Mouse (Mus musculus) CD4-positive helper T cell, adult 2 months (primary cell): Measurements from ENCODE around the gene Gpr137c.

Experiments
- DNase-seq: peaks from one replicate; pipeline ENCODE4 v3.0.0-alpha.2; 2012; ENCODE audit warnings: low read depth, missing footprints, low spot score

Gpr137c gene

GRCm38 (mm10) chr14:45219281-45220089, at the start of gene Gpr137c:
TSS of gene Gpr137c (plus strand) at chr14:45219717.
- DNase-seq = peak; percentile 100

- no peak for DNase-seq
Observed at GRCm38 (mm10) chr14:45172260-45172659, 47.3 kb upstream of the Gpr137c start.

- no peak for DNase-seq
Observed at GRCm38 (mm10) chr14:45175012-45175740, 44.3 kb upstream of the Gpr137c start.

- no peak for DNase-seq
Observed at GRCm38 (mm10) chr14:45179186-45179585, 40.3 kb upstream of the Gpr137c start.

- no peak for DNase-seq
Observed at GRCm38 (mm10) chr14:45179606-45180005, 39.9 kb upstream of the Gpr137c start.

- no peak for DNase-seq
Observed at GRCm38 (mm10) chr14:45181611-45182010, 37.9 kb upstream of the Gpr137c start.

- DNase-seq = no peak
Observed at GRCm38 (mm10) chr14:45190999-45191398, 28.5 kb upstream of the Gpr137c start.

- no peak for DNase-seq
Observed at GRCm38 (mm10) chr14:45200607-45201006, 18.9 kb upstream of the Gpr137c start.

GRCm38 (mm10) chr14:45210683-45211082, 8.8 kb upstream of the Gpr137c start:
- DNase-seq = no peak

GRCm38 (mm10) chr14:45211431-45211830, 8.1 kb upstream of the Gpr137c start:
- DNase-seq = no peak

- DNase-seq = no peak
Observed at GRCm38 (mm10) chr14:45216711-45217340, 2.7 kb upstream of the Gpr137c start.

GRCm38 (mm10) chr14:45217693-45218092, 1.8 kb upstream of the Gpr137c start:
- DNase-seq = no peak

GRCm38 (mm10) chr14:45220090-45220956, 806 bp downstream of the Gpr137c start, which contains the start of gene Txndc16:
TSS of gene Txndc16 (minus strand) at chr14:45220328.
- peak; percentile 87 for DNase-seq

GRCm38 (mm10) chr14:45220957-45221630, 1.6 kb downstream of the Gpr137c start:
- no peak for DNase-seq

GRCm38 (mm10) chr14:45239042-45239441, 19.5 kb downstream of the Gpr137c start:
- no peak for DNase-seq

- no peak for DNase-seq
Observed at GRCm38 (mm10) chr14:45241613-45242012, 22.1 kb downstream of the Gpr137c start.

- no peak for DNase-seq
Observed at GRCm38 (mm10) chr14:45251548-45252076, 32.1 kb downstream of the Gpr137c start.

- no peak for DNase-seq
Observed at GRCm38 (mm10) chr14:45263831-45264592, 44.5 kb downstream of the Gpr137c start.

GRCm38 (mm10) chr14:45275816-45276215, 56.3 kb downstream of the Gpr137c start:
- no peak for DNase-seq

GRCm38 (mm10) chr14:45282066-45282465, 62.5 kb downstream of the Gpr137c start:
- no peak for DNase-seq
